Mouse (Mus musculus) left cerebral cortex, adult 2 months (tissue): ENCODE data around the gene Mapk8ip3. TPM values are rescaled to one million over a fixed set of nuclear protein-coding genes. Genes with fewer than 3 reads are reported as not detected.

Experiments
- DNase-seq, 2 experiments: peaks; one replicate each; pipeline ENCODE4 v3.0.0; 2021 to 2022; ENCODE audit warnings: low spot score in 2 of 2, mixed read lengths in 1 of 2; ENCODE audit errors: extremely low spot score in 1 of 2
- H3K27ac ChIP-seq: fragments of 200-600 bp; 2 replicates; pipeline ENCODE4 v1.8.1; 2022
- H3K4me3 ChIP-seq: fragments of 200-600 bp; 2 replicates; pipeline ENCODE4 v1.8.1; 2022
- CTCF ChIP-seq: fragments of 200-600 bp; IDR thresholded peaks from 2 replicates; pipeline ENCODE4 v1.8.1; 2022; ENCODE audit warnings: antibody characterized with exemption, mild to moderate bottlenecking, moderate library complexity
- intact Hi-C: fragments of 180-260 bp; cut with DNase I; formaldehyde crosslinking; loops from one replicate; pipeline ENCODE4 v1.15.1; 2025
- total RNA-seq, 2 experiments: library from RNA; stranded (reverse); gene quantifications; 2 replicates each; pipeline ENCODE4 v1.2.3; 2021

Gene Mapk8ip3
- total RNA-seq, 2 experiments from 2014 or later: 390 to 407 TPM

DNA sequence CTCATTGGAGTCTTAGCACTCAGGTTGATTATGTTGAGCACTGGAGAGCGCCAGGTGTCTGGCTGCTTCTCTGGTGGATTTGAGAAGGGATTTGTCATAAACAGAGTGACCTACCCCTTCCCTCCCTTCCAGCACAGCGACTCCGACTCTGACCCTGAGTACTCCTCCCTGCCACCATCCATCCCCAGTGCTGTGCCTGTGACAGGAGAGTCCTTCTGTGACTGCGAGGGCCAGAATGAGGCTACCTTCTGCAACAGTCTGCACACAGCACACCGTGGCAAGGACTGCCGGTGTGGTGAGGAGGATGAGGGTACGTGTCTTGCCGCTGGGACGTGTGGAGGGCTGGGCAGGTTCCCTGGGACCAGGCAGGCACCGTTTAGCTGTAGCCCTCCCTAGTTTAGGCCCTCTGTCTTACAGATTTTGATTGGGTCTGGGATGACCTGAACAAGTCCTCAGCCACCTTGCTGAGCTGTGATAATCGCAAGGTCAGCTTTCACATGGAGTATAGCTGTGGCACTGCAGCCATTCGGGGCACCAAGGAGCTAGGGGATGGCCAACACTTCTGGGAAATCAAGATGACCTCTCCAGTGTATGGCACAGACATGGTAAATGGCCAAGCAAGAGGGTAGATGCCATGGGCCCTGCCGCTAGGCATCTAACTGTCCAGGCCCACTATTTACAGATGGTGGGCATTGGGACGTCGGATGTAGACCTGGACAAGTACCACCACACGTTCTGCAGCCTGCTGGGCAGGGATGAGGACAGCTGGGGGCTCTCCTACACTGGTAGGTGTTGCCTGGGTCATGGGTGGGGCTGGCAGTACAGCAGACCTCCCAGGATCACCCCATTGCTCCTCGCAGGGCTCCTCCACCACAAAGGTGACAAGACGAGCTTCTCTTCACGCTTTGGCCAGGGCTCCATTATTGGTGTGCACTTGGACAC lies 46.4 kb downstream of the Mapk8ip3 start:
- no peak overlapping the region for H3K27ac ChIP-seq
- H3K4me3 ChIP-seq: no peak overlapping the region
- no peak for TF ChIP-seq CTCF
- DNase-seq: peak in 1 of 2 experiments; percentile 14
- intact Hi-C loops: no loop called here

DNA sequence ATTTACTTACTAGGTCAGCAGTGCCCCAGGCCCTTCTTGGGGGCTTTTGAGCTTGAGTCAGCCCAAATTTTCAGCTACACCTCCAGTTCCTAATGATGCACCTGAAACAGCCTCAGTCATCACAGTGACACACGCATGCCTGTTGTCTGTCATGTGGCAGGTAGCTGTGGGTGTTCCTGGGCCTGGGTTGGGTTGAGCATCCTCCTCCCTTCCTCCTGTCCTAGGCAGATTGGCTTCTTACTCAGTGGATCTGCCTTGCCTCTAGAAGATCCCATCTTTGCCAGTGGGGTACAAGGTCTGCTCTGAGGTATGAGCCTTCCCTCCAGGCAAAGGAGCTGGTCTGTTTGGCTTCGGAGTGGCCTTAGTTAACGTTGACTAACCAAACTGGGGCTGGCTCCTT lies 47.9 kb downstream of the Mapk8ip3 start:
- intact Hi-C loops: no loop called here
- no peak for TF ChIP-seq CTCF

DNA sequence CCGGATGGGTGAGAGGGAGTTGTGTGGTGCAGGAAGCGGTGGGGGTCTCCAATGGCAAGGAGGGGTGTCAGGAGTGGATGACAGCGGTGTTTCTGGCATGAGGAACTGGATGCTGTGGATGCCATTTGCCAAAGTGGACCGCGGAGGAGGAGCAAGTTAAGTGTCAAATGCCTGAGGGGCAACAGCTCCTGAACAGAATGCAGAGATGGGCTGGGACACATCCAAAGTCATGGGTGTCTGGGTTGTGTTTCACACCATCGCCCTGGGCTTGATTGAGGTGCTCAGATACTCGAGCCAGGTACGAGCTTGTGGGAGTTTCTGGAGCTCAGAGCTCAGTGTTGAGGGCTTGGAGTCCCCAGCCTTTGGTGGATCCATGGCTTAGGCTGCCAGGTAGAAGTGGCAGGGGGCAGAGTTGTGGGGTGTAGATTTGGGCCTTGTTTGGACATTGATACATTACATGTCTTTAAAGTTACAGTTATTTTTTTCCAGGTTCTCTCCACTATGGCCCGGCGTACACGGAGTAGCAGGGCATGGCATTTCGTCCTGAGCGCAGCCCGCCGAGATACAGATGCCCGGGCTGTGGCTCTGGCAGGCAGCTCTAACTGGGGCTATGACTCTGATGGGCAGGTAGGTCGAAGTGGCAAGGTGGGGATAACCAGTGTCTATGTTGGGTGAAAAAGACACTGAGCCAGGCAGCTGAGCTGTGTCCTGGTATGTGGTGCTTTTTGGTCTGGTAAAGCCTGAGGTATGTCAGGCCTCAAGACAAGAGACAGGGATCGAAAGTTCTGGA lies 49.3 kb downstream of the Mapk8ip3 start:
- H3K27ac ChIP-seq: peak overlapping the region; percentile 96
- no peak for TF ChIP-seq CTCF
- intact Hi-C loops: no loop called here
- peak overlapping the region; percentile 82 for H3K4me3 ChIP-seq
- DNase-seq: peak in 1 of 2 experiments; percentile 20

More for the DNA sequence above, 47.9 kb downstream of the Mapk8ip3 start:
- DNase-seq: no peak
- Histone ChIP-seq H3K4me3 (no peak overlapping the region), H3K27ac (no peak overlapping the region)

DNA sequence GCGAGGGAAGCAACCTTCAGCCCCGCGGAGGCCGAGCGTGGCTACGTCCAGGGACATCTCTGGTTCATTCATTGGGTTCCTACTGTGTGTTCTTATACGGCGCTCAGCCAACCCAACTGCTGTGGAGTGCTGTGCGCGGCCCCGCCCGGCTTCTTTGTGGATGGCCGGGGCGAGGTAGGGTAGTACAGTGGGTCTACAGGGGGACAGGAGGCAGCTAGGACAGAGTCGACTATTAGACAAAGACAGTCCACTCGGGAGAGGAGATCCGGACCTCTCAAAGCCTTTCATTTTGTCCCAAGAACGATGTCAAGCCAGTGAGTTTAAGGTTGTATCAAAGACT lies 49.9 kb downstream of the Mapk8ip3 start:
- Histone ChIP-seq H3K27ac (peak overlapping the region; percentile 96), H3K4me3 (peak overlapping the region; percentile 82)
- no peak for DNase-seq
- intact Hi-C loops: no loop called here
- TF ChIP-seq CTCF: no peak

DNA sequence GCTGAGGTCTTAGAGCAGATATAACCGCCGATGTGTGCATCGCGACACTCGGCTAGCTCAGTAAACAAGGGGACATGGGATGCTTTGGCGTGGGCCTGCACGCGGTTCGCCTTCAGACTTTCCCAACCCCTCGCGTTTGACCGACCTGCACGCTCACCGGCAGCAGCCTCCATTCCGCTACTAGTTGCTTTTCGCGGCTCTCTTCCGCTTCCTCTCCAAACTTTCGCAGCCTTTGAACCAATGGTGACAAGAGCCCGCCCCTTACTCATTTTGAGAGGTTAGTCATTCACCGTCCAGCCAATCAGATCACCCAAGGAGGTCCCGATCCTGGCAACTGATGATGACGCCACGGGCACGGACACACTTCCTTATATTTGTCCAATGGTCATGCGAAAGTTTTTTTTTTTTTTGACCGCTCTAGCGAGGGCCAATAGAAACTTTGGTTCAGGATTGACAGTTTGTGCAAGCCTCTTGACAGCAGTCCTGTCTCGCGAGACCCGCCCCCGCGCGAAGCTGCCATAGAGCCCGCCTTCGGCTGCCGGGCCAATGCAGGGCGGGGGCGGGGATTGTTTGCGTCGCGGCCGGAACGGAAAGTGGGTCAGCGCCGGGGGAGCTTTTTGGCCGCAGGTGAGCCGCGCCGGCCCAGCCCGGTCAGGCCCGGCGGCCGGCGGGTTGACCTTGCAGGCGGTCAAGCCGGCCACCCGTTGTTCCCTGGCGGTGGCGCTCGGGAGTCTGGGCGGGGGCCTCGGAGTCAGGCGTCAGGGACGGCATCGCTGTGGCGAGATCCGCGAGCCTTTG lies 50.4 kb downstream of the Mapk8ip3 start, which contains the start of the genes Nubp2 and Spsb3:
TSS of gene Nubp2 (minus strand) at position 216 of the 798 bp plus-strand sequence.
TSS of gene Spsb3 (plus strand) at position 510 of the 798 bp plus-strand sequence.
- Histone ChIP-seq H3K27ac (peak within 1 kb of the TSS; percentile 96), H3K4me3 (peak within 1 kb of the TSS; percentile 82)
- peak; percentile 97 for DNase-seq
- intact Hi-C loops: no loop called here
- TF ChIP-seq CTCF: peak; percentile 24

DNA sequence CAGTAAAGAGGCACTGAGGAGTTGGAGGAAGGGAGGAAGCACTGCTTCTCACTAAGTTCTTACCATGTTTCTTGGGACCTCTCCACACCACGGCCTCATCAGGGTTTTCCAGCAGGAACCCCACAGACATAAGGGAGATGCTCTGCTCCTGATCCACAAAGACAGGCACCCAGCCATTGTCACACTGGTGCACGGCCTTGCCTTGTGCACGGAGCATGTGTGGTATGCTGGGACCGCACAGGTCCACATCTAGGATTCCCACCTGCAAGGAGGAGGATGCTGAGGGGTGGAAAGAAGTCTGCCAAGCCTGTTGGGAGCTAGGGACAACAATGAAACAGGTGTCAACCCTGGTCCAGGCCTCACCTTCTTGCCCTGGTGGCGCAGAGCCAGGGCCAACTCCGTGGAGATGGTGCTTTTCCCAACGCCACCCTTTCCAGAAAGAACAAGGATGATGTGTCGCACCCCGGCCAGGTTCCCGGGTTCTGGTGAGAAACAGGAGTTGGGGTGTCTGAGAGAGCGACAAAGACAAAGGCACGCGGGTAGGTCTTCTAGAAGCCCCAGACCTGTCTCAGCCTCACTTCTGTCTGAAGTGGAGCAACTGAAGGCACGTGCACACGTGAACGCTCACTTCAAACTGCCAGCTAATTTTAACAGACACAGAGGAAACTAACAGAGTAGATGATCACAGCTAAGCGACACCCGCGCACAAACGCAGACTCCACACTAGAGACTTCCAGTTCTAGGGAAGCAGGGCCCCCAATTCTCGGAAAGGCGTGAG lies 51.2 kb downstream of the Mapk8ip3 start:
- peak overlapping the region; percentile 1; the same call in 1 of the 2 replicates for H3K27ac ChIP-seq
- peak in 1 of 2 experiments; percentile 24 for DNase-seq
- peak overlapping the region; percentile 65 for H3K4me3 ChIP-seq
- intact Hi-C loops: no loop called here
- no peak for TF ChIP-seq CTCF

DNA sequence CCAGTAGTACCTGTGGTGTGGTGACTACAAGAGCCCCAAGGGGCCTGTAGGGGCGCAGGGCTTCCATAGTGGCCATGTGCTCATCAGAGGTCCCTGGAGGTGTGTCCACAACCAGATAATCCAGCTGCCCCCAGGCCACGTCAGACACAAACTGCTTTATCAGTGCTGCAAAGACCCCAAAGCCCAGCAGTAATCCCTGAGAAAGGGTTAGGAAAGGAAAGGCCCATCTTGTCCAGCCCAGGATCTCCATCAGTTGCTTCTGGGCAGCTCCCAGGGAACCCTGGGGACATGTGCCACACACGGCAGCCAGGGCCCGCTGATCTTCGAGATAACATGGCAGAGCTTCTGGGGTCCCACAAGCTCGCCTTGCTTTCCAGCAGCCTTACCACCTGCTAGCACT lies 52.4 kb downstream of the Mapk8ip3 start:
- H3K27ac ChIP-seq: no peak overlapping the region
- intact Hi-C loops: loop anchor here (5.0 kb wide), 1 partner anchor 137 kb away; no protein-coding TSS in a partner anchor

DNA sequence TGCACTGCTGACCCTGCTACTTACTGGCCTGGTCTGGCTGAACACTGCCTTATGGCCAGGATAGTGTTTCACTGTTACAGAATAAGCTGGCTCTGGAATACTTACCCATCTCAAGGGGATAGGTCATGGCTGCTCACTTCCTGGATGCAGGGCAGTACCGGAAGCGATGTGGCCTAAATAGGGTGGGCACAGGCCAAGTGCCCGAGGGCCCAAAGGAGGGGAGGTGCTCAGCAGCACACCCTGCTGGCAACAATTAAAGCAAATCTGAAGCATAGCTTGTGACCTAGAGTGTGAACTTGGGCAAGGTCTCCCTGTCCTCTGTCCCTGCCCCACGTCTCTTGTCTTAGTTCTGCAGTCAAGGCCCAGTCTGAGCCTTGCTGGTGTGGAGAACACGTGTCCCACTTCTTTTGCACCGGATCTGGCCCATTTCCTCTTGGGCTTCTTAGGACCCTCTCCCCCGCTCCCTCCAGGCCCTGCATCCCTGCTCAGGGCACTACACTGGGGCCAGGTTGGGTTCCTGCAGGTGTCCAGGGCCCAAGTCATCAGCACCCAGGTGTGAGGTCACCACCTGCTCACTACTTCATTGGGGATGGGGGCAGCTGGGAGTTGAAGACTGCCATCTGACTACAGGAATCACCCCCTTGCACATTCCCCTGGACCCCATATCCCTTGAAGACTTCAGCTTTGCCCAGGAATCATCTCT lies 54.9 kb downstream of the Mapk8ip3 start:
- Histone ChIP-seq H3K4me3 (no peak overlapping the region), H3K27ac (no peak overlapping the region)
- peak; percentile 57 for TF ChIP-seq CTCF
- intact Hi-C loops: loop anchor here (5.0 kb wide), 1 partner anchor 135 kb away; no protein-coding TSS in a partner anchor
- DNase-seq: no peak

More for the DNA sequence above, 52.4 kb downstream of the Mapk8ip3 start:
- DNase-seq: no peak
- no peak for TF ChIP-seq CTCF
- H3K4me3 ChIP-seq: no peak overlapping the region

DNA sequence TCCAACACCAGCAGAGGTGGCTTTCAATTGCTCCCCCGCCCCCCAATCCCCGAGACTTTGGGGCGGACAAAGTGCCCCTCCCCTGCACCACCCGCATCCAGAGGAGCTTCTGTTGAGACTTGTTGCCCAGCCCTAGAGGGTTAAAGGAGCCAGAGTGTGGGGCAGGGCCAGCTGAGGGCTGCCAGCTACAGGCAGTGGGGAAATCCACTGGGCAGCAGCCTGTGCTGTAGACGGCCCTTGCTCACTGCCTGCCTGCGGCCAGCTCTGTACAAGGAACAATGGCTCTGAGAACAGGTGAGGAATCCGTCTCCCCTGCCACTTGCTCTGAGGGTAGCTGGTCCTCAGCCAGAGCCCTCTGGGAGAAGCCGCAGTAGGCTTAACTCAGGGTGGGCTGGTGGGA lies 58.2 kb downstream of the Mapk8ip3 start:
- intact Hi-C loops: no loop called here

DNA sequence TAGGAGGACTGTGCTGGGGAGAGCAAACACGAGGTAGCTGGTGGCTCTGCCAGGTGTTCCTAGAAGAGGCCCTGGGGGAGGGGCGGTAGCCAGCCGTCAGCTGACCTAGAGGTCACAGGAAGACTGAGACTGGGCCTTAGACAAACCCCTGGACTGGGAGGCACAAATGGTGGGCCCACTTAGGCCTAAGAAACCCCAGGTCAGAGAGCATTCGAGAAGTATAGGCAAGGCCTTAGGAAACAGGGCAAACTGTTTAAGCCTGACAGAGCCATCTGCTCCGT lies 58.7 kb downstream of the Mapk8ip3 start:
- Histone ChIP-seq H3K4me3 (no peak overlapping the region), H3K27ac (no peak overlapping the region)
- intact Hi-C loops: no loop called here
- DNase-seq: no peak
- TF ChIP-seq CTCF: no peak

More for the DNA sequence above, 58.2 kb downstream of the Mapk8ip3 start:
- TF ChIP-seq CTCF: no peak
- Histone ChIP-seq H3K4me3 (no peak overlapping the region), H3K27ac (no peak overlapping the region)
- DNase-seq: no peak
